Mouse (Mus musculus): Measurements from ENCODE around the gene Zfp768.

Gene Zfp768

GRCm38 (mm10) chr7:127297586-127298193, 47.7 kb downstream of the Zfp768 start:
- DNase-seq (ENCODE audit: low read depth, low spot score), result no peak

DNA sequence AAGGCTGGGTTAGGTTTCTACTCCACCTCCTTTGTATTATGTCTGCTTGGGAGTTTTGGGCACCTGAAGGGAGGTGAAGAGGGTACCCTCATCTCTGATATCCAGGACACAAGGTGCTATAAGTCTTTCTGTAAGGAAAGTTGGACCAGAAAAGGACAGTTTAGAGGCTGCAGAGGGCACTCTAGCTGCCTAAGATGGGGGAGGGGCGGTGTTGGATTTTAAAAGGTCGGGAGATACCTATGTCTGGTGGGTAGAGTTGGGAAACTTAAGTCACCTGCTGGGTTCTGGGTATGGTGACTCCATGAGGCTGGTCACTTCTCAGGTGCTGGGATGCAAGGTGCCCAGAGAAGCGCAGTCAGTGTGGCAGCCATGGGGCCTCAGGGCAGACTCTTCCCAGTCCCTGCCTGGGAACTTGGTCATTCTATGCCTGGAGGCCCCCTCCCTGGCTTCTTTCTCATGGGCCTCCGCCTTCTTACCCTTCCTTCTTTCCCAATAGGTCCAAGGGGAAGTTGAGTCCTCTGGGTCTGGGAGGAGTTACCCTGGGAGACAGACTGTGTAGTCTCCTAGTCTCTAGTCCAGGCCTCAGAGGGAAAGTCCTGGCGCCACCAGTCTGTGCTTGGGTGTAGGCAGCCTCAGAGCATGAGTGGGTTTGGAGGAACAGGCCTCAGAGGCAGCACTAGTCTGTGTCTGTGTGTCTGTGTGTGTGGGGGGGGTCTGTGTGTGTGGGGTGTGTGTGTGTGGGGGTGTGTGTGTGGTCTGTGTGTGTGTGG, 48.4 kb downstream of the Zfp768 start:
- DNase-seq (ENCODE audit: low read depth, low spot score), result no peak

- no peak for DNase-seq (ENCODE audit: low read depth, low spot score)
These were observed 49.3 kb downstream of the Zfp768 start, which contains the start of gene Itgal for GRCm38 (mm10) chr7:127296098-127296497. TSS of gene Itgal (plus strand) at chr7:127296260.

Data from embryo, embryonic 11.5 days (tissue).